Mouse (Mus musculus) hematopoietic stem cell, adult 5-6 weeks (primary cell): ENCODE data around the gene Barx1. TPM values are rescaled to one million over a fixed set of nuclear protein-coding genes. Genes with fewer than 3 reads are reported as not detected.

Source experiments
- ATAC-seq, 2 experiments: fragments of 125-278 bp in 1 of 2; replicated peaks in 1 of 2; 2 replicates each; pipeline ENCODE4 v1.8.0; 2016 to 2017; ENCODE audit warnings: inconsistent platforms in 2 of 2, mild to moderate bottlenecking in 2 of 2, moderate number of reproducible peaks in 2 of 2, low read depth in 1 of 2, moderate TSS enrichment in 1 of 2; ENCODE audit not compliant: low FRiP score in 2 of 2, poor library complexity in 2 of 2, severe bottlenecking in 2 of 2, insufficient read depth in 1 of 2, low TSS enrichment in 1 of 2
- total RNA-seq: library from RNA; stranded (forward); fragments of 172-1452, 232-1000 nt; gene quantifications from 2 replicates; pipeline ENCODE4 v1.2.3, GENCODE M21; 2017

Barx1 gene
- not detected in 2 replicates for total RNA-seq

DNA sequence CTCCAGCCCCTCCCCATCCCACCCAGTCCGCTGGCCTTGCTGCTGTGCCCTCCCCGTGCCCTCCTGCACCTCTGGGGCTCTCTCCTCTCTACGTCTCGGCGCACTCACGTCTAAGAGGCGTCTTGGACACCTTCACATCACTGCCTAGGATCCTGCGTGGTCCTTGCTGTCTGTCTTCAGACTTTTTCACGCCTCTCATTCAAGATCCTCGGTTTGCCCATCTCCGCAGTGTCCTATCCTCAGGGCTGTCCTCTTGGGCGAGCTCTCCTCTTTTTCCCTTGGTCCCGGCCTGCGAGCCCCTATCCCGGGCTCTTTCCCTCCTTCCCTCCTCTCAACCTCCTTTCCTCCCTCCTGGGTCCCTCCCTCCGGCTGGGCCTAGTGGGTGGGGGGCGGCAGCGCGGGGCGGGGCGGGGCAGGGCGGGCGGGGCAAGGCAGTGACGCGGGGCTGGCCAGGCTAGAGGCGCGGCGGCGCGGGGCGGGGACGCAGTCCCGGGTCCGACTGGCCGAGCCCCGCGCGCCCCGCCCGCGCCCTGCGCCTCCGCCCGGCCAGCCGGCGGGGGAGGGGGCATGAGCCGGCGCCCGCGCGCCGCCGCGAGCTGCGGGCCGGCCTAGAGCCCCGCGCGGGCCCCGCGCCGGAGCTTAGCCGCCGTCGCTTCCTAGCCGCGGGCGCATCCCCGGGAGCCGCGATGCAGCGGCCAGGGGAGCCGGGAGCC, at the start of gene Barx1:
Gene Barx1 (plus strand): TSS at position 568 of the 713 bp plus-strand sequence.
- no peak for ATAC-seq

DNA sequence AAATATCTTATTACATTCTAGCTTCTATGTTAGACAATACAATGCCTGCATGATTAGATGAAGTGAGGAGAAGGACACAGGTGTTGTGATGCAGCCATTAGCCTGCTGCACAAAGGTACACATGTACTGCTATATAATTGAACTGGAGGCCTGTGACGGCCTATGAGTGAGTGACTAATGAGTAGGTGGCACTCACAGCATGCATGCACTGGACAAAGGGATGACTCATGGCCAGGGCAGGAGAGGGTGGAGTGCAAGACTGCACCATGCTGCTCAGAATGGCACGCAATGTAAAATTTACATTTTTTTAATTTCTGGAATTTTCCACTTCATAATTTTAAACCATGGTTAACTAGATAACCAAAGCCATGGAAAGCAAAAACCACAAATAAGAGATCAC, 48.3 kb upstream of the Barx1 start:
- no peak for ATAC-seq

DNA sequence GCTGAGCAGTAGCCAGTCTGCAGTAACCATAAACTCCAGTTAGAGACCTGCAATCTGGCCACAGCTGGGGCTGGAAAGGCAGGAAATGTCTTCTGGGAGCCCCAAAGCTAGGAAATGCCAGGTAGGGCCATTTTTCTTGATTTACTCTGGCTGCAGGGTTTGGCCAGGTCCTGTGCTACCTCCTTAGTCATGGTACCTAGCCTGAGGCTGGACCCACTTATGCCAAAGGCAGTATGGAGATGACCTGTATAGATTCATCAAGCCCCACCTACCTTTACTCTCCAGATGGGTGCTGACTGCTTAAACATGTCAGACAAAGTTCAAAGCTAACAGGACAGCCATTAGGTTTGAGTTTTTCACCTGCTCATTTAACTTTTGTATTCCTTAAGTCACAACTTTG, 45.0 kb upstream of the Barx1 start:
- ATAC-seq = no peak

DNA sequence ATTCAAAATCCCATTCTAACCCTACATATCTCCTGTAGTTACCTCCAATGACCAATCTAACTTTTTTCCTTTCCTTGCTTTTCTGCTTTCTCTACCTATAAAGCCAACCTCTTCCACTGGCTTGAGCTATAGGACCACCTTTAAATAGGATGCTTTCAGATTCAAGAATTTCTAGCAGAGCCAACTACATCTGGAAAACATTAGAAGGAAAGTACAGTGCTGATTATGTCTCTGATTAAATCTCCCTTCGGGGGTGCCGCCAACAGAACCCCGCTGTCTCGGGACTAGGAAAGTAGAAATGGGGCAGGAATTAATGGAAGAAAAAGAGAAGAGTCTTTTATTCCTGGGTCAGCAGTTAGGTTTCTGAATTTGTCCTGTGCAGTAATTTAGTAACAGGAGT, 43.9 kb upstream of the Barx1 start:
- ATAC-seq = no peak

DNA sequence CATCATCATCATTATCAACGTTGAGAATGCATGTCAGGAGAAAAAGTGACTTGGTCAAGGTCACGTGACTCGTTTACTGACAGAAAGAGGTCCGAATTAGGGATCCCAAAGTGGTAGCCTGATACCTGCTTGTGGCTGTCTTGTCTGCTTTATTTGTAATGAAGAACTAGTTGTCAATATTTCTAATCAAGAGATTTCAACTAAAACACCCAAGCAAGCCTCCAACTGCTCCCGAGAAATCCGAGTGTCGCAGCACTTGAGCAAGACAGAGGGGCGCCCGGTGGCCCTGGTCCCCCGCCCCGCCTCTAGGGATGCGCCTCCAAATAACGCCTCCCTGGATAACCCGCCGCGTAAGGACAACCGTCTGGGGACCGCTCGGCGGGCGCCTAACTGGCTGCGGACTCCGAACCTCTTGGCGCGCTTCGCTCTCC, 37.8 kb upstream of the Barx1 start:
- ATAC-seq = peak; percentile 33 to 34; a peak in 2 of 4 replicates

DNA sequence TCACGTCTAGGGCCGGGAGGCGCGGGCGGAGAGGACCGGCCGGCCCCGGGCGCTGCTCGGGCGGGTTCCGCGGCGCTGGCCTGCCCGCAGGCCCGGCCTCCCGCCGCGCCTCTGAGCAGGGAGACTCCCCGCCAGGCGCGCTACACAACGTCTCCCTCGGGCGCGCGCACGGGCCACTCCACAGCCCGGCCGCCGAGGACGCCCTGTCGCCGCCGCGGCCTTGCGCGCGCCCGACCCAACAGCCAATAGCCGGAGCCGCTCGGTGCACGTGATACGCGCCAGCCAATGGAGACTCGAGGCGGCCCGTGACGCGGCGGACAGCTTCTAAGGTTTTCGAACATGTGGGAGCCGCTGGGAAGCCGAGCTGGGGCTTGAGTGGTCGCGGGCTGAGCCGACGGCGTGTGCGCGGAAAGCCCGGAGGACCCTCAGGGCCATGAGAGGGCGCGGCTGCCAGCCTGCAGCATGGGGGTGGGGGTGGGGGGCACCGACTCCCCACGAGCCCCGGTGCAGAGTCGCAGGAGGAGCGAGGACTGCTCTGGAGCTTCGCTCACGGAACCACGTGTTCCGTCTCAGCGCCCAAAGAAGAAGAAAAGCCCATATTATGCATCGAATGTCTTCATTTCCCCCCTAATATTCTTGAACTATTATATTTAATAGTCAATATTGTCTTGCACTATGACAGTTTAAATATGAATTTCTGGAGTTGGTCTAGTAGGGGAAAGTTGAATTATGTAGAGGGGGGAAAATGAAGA, 37.2 kb upstream of the Barx1 start, which contains the start of gene Ptpdc1:
Gene Ptpdc1 (minus strand): TSS at position 232 of the 752 bp plus-strand sequence.
- ATAC-seq = peak; percentile 95 to 100

DNA sequence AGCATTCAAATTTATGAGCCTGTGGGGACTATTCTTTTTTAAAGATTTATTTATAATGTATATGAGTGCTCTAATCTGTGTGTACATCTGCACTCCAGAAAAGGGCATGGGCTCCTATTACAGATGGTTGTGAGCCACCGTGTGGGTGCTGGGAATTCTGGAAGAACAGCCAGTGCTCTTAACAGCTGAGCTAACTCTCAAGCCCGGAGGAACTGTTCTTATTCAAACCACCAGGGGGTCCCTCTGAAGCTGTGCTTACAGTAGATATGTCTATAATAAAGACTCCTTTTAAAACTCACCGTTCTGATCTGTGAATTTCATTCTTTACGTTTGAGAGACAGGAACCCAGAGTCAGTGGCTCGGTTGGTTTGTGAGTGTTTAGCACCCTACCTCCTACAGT, 31.1 kb upstream of the Barx1 start:
- no peak for ATAC-seq

DNA sequence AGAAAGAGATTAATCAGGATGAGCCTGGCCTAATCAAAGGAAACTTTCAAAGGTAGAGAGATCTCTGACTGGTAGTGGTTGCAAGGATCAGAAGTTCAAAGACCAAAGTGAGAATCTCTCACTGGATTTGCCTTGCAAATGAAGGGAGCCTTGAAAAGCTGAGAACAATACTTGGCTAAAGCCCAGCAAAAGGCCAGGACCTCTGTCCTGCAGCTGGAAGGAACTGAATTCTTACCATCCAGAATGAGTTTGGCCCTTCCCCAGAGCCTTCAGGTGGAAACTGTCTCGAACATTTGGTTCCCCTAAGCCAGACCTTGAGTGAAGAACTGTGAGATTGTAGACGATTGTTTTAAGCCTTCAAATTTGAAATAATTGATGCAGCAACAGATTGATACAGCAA, 25.1 kb upstream of the Barx1 start:
- ATAC-seq = no peak

DNA sequence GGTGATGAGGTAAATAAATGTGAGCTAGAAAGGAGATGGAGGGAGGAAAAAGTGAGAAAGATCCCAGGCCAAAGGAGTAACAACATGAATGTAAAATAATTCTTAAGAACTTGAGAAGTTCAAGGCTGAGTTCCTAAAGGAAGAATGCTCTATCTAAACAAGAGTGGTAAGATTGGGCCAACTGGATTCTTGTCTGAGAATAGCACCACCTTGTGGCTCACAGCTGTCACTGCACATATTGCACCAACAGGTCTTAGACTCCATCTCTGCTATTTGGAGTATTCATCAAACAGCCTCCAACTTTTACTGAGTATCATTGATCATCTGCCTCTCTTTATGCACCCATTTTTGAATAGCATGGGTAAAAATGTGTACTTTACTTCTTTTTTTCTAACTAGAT, 23.2 kb upstream of the Barx1 start:
- ATAC-seq = peak; percentile 64 to 89; a peak in 3 of 4 replicates

DNA sequence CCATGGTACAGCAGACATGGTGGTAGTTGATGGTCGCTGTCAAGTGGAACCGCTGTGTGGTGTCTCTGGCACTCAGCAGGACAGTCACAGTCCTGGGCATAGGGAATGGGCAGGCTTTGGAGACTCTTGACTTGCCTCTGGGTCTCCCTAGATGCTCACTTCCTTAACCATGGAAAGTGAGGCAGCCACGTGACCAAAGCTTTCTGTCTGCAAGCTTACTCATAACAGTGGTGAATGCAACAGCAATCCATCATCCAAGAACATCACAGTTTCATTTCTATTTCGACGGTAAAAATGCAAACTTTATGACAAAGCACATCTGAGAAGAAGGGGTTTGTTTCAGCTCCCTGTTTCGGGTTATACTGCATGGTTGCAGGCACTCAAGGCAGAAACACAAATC, 19.7 kb upstream of the Barx1 start:
- ATAC-seq = no peak

DNA sequence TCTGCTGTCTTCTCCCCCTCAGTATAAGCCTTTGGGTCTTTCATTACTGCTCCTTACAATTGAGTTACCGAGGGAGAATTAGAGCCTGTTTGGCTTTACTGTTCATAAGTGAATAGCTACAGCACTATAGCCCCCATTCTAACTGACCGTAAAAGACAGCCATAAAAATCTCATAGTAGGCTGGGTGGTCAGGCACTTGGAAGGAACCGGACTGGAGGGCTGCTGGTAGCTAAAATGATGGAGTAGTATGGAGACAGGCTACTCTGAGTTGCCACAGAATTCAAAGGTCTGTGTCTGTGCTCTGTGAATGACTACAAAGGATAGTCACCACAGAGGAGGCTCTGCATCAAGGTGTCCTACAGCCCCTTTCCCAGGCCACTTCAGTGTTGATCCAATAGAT, 18.8 kb upstream of the Barx1 start:
- ATAC-seq = no peak

DNA sequence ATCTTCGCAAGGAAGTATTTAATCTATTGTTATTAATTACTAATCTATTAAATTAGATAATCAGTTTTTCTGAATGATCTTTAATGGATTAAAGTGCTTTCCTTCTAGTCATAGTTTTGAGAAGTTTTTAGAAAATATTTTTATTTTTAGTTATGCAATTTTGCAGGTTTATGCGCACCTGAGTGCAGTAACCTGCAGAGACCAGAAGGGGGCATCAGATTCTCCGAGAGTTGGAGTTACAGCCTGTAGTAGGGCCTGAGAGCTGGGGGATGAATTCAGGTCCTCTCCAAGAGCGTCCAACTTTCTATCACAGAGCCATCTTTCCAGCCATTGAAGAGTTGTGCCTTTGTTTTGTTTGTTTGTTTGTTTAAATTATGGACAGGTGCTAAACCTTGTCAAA, 16.1 kb upstream of the Barx1 start:
- ATAC-seq = no peak

DNA sequence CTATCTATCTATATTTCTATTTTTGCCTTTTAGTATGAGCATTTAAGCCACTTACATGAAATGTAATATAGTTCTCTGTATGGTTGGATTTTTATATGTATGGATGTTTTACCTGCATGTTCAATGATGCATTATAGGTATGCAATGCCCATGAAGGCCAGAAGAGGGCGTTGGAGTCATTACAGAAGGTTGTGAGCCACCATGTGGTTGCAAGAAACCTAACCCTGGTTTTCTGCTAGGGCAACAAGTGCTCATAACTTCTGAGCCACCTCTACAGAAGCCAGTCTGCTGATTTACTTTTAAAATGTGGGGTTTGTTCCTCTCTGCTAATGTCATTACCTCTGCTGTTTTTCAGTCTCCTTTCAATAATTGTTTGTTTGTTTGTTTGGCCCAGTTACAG, 12.2 kb upstream of the Barx1 start:
- no peak; a peak in 1 of 4 replicates for ATAC-seq

DNA sequence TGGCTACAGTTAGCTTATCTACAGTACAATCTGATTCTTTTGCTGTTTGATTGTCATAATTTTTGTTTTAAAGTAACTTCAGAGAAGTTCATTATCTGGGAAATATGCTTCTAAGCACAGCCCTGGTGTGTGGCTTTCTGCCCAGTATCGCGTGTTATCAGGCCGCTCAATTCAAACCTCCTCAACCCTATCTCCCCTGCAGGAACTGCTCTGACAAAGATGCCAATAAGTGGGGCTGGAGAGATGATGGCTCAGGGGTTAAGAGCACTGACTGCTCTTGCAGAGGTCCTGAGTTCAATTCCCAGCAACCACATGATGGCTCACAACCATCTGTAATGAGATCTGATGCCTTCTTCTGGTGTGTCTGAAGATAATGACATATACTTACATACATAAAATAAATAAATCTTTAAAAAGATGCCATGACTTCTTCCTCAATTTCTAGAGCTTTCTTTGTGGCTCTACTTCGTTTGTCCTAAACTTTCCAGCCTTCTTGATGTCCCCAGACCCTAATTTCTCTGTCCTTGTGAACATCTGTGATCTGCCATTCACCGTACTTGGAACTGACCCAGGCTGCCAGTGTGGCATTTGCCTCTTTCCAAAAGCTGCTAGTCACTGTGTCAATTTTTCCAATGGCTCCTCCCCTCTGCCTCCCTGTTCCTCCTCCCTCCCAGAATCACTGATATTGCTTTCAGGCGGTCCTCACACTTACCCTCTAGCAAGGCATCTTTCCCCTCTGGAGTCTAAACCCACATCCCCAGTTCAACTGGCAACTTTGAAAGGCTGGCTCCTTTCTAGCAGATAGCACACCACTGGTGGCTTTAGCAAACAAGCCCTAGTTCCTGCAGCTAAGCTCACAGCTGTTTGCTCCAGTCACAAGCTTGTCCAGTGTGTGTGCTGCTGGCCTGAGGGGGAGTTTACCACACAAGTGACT, 11.4 kb upstream of the Barx1 start:
- no peak for ATAC-seq

DNA sequence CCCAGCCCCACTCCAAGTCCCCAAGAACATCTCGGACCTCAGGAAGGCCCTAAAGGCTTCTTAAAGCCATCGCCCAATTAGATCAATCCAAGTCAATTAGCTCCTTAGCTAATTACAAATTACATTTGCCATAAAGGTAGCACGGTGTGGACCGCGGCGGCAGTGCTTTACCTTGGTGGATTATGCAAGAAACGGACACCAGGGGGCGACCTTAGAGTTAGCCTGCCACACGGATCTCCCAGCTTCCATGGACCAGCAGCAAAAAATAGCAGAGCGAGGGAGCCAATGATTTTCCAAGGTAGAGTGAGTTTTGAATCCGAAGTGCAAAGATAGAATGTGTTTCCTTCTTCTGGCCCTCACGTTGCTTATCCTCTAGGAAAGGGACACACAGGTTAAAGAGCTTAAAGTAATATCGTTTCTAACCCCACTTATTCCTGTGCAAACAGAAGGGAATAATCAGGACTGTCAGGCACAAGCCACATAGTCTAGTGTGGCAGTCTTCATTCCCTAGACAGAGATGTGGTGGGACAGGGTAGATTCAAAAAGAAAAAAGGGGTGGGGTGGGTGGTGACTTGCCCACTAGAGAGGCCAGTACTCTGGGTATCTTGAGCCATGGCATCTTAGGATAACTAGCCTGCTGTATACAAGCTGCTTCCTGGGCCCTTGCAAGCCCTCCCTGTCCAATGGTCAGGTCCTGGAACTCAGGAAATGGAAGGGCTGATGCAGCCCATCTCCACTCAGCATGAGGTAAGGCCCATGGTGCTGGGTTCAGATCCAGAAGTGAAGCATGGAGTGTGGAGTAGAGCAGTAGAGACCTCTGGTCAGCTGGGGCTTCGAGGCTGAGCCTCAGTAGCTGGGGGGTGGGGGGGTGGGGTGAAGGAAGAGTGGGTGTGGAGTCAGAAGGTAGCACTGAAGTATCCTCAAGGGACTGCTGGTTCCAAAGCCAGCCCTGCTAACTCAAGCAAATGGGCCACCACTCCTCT, 8.7 kb upstream of the Barx1 start:
- ATAC-seq = peak; percentile 65 to 68; a peak in 3 of 4 replicates

DNA sequence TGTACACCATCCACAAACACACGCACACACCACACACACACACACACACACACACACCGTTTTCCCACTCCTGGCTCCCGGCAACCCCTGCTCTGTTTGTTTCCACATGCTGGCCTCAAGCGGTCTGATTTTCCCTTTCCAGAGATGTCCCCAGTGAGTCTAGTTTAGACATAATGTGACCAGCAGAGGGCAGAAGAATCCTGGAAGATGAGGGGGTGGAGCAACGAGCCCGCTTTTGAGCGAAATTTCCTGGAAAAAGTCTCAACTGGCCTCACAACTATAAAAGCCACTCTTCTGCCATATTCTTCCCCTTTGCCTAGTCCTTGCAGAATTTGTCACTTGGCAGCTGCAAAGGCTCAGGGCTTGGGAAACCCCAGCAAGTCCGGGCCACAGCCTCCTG, 7.2 kb upstream of the Barx1 start:
- ATAC-seq = peak; percentile 54; a peak in 1 of 4 replicates

DNA sequence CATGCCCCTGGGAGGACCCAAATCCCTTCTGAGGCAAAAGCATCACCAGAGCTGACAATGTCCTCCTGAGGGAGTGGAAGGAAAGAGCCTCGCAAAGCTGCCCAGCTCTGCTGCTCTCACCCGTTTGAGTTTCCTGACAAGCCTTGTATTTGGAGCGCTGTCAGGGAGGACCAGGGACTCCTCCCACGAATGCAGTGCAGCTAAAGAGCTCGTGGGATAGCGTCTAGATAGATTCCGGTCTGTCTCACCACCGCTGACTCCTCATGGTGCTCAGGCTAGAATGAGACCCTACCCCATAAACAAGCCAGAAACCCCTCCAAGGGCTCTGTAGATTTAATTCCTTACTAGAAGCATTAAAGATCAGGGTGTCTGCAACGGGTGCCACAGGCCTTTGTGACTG, 5.0 kb upstream of the Barx1 start:
- no peak for ATAC-seq
